Mouse (Mus musculus) erythroblast, embryonic 14.5 days (primary cell): ENCODE measurements around the gene Tbl3. TPM values are rescaled to one million over a fixed set of nuclear protein-coding genes. Genes with fewer than 3 reads are reported as not detected.
A peak's percentile ranks its signal among the peaks of the same experiment; 100 is the strongest.
"Not testable (repeated sequence)": the region's sequence is repeated elsewhere in the genome, so short reads cannot be mapped to it uniquely, and the experiment has no call there.

Source experiments
- H3K27me3 ChIP-seq: 2 replicates; pipeline ENCODE4 v1.6.1; 2012; ENCODE audit warnings: inconsistent platforms; ENCODE audit not compliant: control insufficient read depth
- H3K36me3 ChIP-seq: 2 replicates; pipeline ENCODE4 v1.6.1; 2012; ENCODE audit warnings: mild to moderate bottlenecking, inconsistent platforms; ENCODE audit not compliant: control insufficient read depth
- H3K4me1 ChIP-seq: 2 replicates; pipeline ENCODE4 v1.6.1; 2012; ENCODE audit warnings: inconsistent platforms; ENCODE audit not compliant: control insufficient read depth
- H3K4me3 ChIP-seq: replicated peaks from 2 replicates; pipeline ENCODE3; 2012; ENCODE audit warnings: moderate library complexity, mild to moderate bottlenecking, inconsistent platforms
- H3K9me3 ChIP-seq: 2 replicates; pipeline ENCODE4 v1.6.1; 2012; ENCODE audit warnings: low read length, inconsistent platforms, mixed read lengths; ENCODE audit not compliant: control insufficient read depth
- GATA1 ChIP-seq: IDR thresholded peaks from 2 replicates; pipeline ENCODE4 v1.6.1; 2012; ENCODE audit warnings: low read length, inconsistent platforms, mixed read lengths
- TAL1 ChIP-seq: IDR thresholded peaks from 3 replicates; pipeline ENCODE4 v1.6.1; 2012; ENCODE audit warnings: low read length, inconsistent platforms, mixed read lengths
- polyA plus RNA-seq: library from polyadenylated mRNA; stranded (reverse); fragments of >175 nt; gene quantifications from 2 replicates; pipeline ENCODE4 v1.2.3, GENCODE M21; 2012

Tbl3 gene
- polyA plus RNA-seq, 1 experiment: 1.1 TPM

DNA sequence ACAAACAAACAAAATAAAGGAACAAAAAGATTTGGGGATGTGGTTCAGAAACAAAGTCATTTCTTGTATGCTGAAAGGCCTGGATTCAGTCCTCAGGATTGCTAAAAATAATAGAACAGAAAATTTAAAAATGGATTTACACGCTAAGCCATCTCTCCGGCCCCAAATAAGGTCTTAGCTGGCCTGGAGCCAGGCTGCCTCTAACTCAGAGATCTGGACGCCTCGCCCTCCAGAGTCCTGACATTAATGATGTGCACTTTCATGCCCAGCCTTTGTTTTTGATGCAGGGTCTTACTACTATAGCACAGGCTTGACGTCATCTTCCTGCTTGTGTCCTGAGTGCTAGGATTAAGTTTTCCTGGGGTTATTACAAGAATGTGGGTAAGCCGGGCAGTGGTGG lies 21.6 kb upstream of the Tbl3 start:
- Histone ChIP-seq H3K27me3 (peaks cover 6% of the 10 kb centered on the region), H3K9me3 (no peaks in the 10 kb centered on the region), H3K4me3 (no peak overlapping the region), H3K4me1 (peaks cover 17% of the 10 kb centered on the region), H3K36me3 (no peaks in the 10 kb centered on the region)
- TF ChIP-seq TAL1: no peak
- TF ChIP-seq GATA1: no peak

- no peak overlapping the region for H3K4me3 ChIP-seq
- peaks cover 23% of the 10 kb centered on the region for H3K4me1 ChIP-seq
- peaks cover 6% of the 10 kb centered on the region for H3K27me3 ChIP-seq
- H3K36me3 ChIP-seq: no peaks in the 10 kb centered on the region
- TF ChIP-seq GATA1: no peak
- TF ChIP-seq TAL1: no peak
- no peaks in the 10 kb centered on the region for H3K9me3 ChIP-seq
These were observed 20.7 kb upstream of the Tbl3 start for GRCm38 (mm10) chr17:24728184-24728583.

DNA sequence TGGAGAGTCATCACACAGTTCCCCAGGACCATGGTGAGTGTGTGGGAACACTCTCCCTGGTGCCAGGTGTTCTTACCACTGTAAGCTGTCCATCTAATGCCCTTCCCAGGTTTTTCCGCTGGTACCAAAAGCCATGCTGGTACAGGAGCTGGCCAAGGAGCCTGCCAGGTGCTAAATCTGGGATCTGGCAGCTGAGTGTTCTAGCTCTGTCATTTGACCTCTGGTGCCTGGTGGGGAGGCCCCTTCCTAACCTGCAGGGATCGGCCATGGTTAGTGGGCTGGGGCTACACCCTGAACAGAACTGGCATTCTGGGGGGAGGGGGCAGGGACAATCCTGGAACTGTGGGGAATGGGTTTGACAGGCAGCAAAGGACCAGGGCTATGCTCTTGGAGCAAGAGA lies 20.2 kb upstream of the Tbl3 start, which contains the start of gene Rpl3l:
Rpl3l (plus strand) TSS at position 203 of the 400 bp plus-strand sequence.
- peaks cover 2% of the 10 kb centered on the region for H3K36me3 ChIP-seq
- TF ChIP-seq TAL1: no peak
- no peak for TF ChIP-seq GATA1
- peaks cover 29% of the 10 kb centered on the region for H3K4me1 ChIP-seq
- no peaks in the 10 kb centered on the region for H3K9me3 ChIP-seq
- H3K27me3 ChIP-seq: peaks cover 6% of the 10 kb centered on the region
- H3K4me3 ChIP-seq: no peak within 1 kb of the TSS

DNA sequence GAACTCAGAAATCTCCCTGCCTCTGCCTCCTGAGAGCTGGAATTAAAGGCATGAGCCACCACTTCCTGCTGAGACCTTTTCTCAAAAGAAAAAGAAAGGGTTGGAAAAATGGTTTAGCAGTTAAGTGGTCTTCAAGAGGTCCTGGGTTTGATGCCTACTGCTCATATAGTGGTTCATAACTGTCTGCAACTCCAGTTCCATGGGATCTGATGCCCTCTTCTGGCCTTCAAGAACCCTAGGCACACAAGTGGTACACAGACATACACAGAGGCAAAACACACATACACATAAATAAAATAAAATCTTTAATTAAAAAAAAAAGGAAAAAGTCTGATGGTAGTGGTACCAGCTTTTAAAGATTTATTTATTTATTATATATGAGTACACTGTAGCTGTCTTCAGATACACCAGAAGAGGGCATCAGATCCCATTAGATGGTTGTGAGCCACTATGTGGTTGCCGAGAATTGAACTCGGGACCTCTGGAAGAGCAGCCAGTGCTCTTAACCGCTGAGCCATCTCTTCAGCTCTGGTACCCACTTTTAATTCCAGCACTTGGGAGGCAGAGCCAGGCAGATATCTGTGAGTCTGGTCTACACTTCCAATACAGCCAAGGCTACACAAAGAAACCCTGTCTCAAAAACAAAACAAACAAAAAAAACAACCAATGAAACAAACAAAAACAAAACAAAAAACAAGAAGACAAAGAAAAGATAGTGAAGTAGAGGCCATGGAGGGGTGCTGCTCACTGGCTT lies 18.4 kb upstream of the Tbl3 start:
- no peak for TF ChIP-seq TAL1
- no peak for TF ChIP-seq GATA1
- Histone ChIP-seq H3K4me3 (no peak overlapping the region), H3K4me1 (peaks cover 44% of the 10 kb centered on the region), H3K27me3 (peaks cover 6% of the 10 kb centered on the region), H3K36me3 (peaks cover 18% of the 10 kb centered on the region), H3K9me3 (no peaks in the 10 kb centered on the region)

DNA sequence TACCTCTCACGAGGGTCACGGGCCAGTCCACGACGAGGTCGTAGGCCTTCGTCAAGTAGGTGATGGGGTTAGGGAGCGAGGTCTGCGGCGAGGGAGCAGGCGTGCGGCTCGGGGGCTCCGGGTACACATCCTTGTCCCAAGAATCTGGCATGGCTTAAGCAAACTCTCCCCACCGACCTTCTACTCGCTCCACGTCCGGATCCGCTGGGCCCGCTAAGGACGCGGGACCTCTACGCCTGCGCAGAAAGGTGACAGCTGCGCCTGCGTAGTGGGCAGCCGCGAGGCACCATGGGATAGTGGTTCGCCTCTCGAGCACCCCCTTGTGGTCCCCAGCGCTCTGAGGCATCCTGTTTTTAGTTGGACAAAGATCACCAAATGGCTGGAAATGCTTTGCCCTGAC lies 16.7 kb upstream of the Tbl3 start, which contains the start of gene Ndufb10:
Ndufb10 (minus strand) TSS at position 295 of the 400 bp plus-strand sequence.
- Histone ChIP-seq H3K4me1 (peaks cover 51% of the 10 kb centered on the region), H3K4me3 (peak within 1 kb of the TSS; percentile 77), H3K27me3 (peaks cover 6% of the 10 kb centered on the region), H3K36me3 (peaks cover 22% of the 10 kb centered on the region), H3K9me3 (no peaks in the 10 kb centered on the region)
- TF ChIP-seq GATA1 (no peak), TAL1 (no peak)

DNA sequence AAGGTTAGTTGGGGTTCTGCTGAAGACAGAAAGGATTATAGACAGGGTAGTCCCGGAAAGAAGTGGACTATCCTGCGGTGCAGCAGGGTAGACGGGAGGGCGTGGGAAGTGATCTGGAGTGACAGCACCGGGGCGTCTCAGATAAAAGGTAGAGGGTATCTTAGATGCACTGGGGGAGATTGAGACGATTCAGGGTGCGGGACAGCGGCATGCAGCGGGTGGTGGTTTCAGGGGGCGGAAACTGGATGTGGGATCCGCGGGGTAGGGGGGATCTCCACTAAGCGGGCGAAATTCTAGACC lies 16.4 kb upstream of the Tbl3 start:
- TF ChIP-seq TAL1 (no peak), GATA1 (peak; percentile 31; the same call in 1 of the 2 replicates)
- Histone ChIP-seq H3K27me3 (peaks cover 6% of the 10 kb centered on the region), H3K36me3 (peaks cover 22% of the 10 kb centered on the region), H3K4me3 (peak overlapping the region; percentile 77), H3K9me3 (no peaks in the 10 kb centered on the region), H3K4me1 (peaks cover 52% of the 10 kb centered on the region)

DNA sequence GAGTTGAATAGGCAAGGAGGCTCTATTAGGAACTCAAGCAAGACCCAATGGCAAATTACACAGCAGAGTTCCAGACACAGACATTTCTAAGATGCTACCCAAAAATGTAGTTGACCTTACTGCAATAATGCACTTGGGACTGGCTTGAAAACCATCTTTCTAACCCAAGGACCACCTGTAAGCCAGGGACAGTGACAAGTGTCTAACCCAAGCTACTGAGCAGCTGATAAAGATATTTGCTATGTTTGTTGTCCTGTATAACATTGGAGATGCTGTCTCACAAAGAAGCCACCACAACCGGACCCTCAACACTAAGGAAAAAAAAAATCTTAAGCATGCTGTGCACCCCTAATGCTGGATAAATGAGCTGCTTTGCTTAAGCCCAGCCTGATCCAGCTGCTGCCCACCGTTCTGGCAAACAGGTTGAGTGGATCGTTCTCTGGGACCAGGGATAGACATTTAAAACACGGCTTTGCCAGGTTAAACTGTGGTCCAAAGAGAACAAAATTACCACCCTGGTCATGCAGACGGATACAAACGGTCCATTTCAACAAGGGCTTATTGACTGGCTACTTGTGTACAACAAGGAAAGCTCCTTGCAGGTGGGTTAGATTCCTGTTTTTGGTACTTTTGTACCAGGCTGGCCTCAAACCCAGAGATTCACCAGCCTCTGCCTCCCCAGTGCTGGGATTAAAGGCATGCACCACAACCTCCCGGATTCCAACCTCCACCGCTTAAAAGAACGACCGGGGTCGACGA lies 15.8 kb upstream of the Tbl3 start:
- Histone ChIP-seq H3K4me3 (peak overlapping the region; percentile 77), H3K36me3 (peaks cover 22% of the 10 kb centered on the region)
- TF ChIP-seq TAL1 (no peak), GATA1 (no peak)

DNA sequence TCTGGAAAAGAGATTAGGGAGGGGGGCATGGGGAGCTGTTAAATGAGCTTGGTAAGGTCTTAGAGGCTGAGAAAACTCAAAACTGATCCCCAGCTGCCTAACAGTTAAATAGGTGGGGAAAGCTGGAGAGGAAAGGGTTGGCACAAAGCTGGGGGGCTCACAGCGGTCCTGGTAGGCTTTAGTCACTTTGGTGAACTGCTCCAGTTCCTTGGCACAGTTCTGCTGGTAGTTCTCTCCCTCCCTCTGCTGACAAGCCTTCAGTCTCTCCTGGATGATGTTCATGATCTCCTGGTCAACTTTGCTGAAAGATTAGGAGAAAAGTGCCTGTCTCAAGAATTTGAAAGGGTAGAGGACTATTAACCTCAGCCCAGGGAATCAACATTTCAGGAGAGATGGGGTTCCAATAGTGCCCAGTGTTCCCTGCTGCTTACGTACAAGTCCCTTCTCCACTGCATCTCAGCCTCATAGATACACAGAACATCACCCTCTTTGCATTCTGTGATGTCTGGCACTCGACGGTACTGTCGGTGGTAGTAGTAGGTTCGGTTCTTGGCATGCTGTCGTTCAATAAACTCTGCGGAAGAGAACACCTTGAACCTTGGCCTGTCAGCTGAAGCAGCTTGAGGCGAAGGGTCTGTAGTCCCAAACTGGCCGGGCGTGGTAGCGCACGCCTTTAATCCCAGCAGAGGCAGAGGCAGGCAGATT lies 14.9 kb upstream of the Tbl3 start:
- Histone ChIP-seq H3K9me3 (no peaks in the 10 kb centered on the region), H3K4me3 (peak overlapping the region; percentile 77), H3K36me3 (peaks cover 30% of the 10 kb centered on the region), H3K4me1 (peaks cover 60% of the 10 kb centered on the region), H3K27me3 (no peaks in the 10 kb centered on the region)
- TF ChIP-seq GATA1 (no peak), TAL1 (no peak)

More for the DNA sequence above, 15.8 kb upstream of the Tbl3 start:
- peaks cover 57% of the 10 kb centered on the region for H3K4me1 ChIP-seq
- no peaks in the 10 kb centered on the region for H3K9me3 ChIP-seq
- H3K27me3 ChIP-seq: peaks cover 6% of the 10 kb centered on the region

GRCm38 (mm10) chr17:24721383-24721955 lies 14.0 kb upstream of the Tbl3 start:
- Histone ChIP-seq H3K36me3 (peaks cover 38% of the 10 kb centered on the region), H3K4me1 (peaks cover 59% of the 10 kb centered on the region), H3K4me3 (peak overlapping the region; percentile 77)
- not testable (repeated sequence) for H3K27me3 ChIP-seq, H3K9me3 ChIP-seq

- H3K36me3 ChIP-seq: peaks cover 47% of the 10 kb centered on the region
These were observed 13.2 kb upstream of the Tbl3 start for GRCm38 (mm10) chr17:24720616-24721015.

More at GRCm38 (mm10) chr17:24720616-24721015, 13.2 kb upstream of the Tbl3 start:
- Histone ChIP-seq H3K4me3 (peak overlapping the region; percentile 85), H3K4me1 (peaks cover 56% of the 10 kb centered on the region)
- H3K9me3 ChIP-seq, H3K27me3 ChIP-seq: not testable (repeated sequence)
